Mouse (Mus musculus) liver, embryonic 12.5 days (tissue): ENCODE data around the gene Gas2. TPM values are rescaled to one million over a fixed set of nuclear protein-coding genes. Genes with fewer than 3 reads are reported as not detected.

Experiments used
- ATAC-seq: fragments of 200-750 bp; cut with Nextera tagmentation; 2 replicates; pipeline ENCODE4 v1.8.0; 2017; ENCODE audit warnings: moderate number of reproducible peaks, mild to moderate bottlenecking, moderate library complexity
- H3K27ac ChIP-seq: fragments of 300-500 bp; sonication (generic); 2 replicates; pipeline ENCODE4 v1.5.1; 2016; ENCODE audit warnings: mild to moderate bottlenecking
- H3K27me3 ChIP-seq: fragments of 300-500 bp; sonication (generic); replicated peaks from 2 replicates; pipeline ENCODE4 v1.6.1; 2016; ENCODE audit warnings: mild to moderate bottlenecking, moderate library complexity
- H3K36me3 ChIP-seq: fragments of 300-500 bp; sonication (generic); 2 replicates; pipeline ENCODE4 v1.6.1; 2016; ENCODE audit warnings: mild to moderate bottlenecking, moderate library complexity
- H3K4me1 ChIP-seq: fragments of 300-500 bp; sonication (generic); 2 replicates; pipeline ENCODE4 v1.6.1; 2016
- H3K4me2 ChIP-seq: fragments of 300-500 bp; sonication (generic); 2 replicates; pipeline ENCODE4 v1.6.1; 2016; ENCODE audit warnings: mild to moderate bottlenecking, moderate library complexity
- H3K4me3 ChIP-seq: fragments of 300-500 bp; sonication (generic); 2 replicates; pipeline ENCODE4 v1.5.1; 2016; ENCODE audit warnings: mild to moderate bottlenecking, moderate library complexity
- H3K9ac ChIP-seq: fragments of 300-500 bp; sonication (generic); 2 replicates; pipeline ENCODE4 v1.6.1; 2016; ENCODE audit warnings: mild to moderate bottlenecking, moderate library complexity
- H3K9me3 ChIP-seq: fragments of 300-500 bp; sonication (generic); replicated peaks from 2 replicates; pipeline ENCODE4 v1.6.1; 2016; ENCODE audit warnings: mild to moderate bottlenecking, moderate library complexity
- WGBS: fragments of 180-500 bp; shearing (Covaris S2); methylation state at CpG from one replicate; pipeline ENCODE4 v1.1.7; 2016; ENCODE audit not compliant: insufficient replicate concordance; 5-methylcytosine and 5-hydroxymethylcytosine counted together
- polyA plus RNA-seq: library from polyadenylated mRNA; unstranded; fragments of >200 nt; fragmentation: Nextera tagmentation; extraction: Ambion mirVana; gene quantifications from 2 replicates; pipeline ENCODE4 v1.2.1, GENCODE M21; 2016

Gene Gas2
- polyA plus RNA-seq, 1 experiment from 2014 or later: 7.1 TPM

DNA sequence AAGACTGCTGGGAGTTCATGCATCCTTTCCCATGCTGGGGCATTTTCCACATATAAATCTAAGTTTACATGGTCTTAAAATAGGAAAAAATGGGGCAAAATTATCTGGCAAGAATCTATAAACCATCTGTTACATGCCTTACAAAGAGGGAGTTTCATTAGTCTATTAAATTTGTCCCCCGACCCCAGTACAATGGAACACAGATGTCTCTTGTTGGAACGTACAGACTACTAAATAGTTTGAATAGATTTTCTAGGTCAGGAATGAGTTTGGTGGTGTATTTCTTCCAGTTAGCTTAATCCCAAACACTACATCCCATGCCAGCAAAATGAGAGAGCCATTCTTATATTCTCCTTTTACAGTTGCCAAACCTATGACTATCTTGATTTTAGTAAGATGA, 78.6 kb downstream of the Gas2 start:
- H3K9ac ChIP-seq: no peak overlapping the region
- no peak overlapping the region for H3K27ac ChIP-seq
- H3K9me3 ChIP-seq: no peaks in the 10 kb centered on the region
- H3K4me2 ChIP-seq: no peak overlapping the region
- no peaks in the 10 kb centered on the region for H3K36me3 ChIP-seq
- no peaks in the 10 kb centered on the region for H3K4me1 ChIP-seq
- no peak for ATAC-seq
- 78% methylated on average over 2 of the region's 2 CpGs for WGBS
- no peaks in the 10 kb centered on the region for H3K27me3 ChIP-seq
- H3K4me3 ChIP-seq: no peak overlapping the region

DNA sequence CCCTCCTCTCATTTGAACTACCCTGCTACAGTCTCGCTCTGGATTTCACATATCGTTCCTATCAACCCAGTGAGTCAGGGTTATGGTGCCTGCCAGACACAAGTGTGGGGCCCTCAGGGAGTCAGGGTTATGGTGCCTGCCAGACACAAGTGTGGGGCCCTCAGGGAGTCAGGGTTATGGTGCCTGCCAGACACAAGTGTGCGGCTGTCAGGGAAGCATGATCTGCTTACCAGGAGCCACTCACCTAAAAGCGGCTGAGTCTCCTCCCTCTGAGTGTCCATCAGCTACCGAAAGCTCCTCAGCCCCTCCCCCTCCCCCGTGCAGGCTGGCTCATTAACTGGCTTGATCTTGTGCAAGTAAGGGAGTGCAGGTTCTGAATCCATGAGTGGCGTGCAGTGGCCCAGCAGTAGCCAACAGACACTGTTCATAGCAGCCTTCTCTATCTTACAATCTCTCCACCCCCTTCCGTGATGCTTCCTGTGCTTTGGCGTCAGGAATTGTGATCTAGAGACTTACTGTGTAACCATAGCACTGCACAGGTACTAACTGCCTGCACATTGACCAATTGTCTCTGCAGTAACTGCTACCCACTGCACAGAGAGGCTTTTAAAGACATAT, 93.7 kb downstream of the Gas2 start:
- H3K9me3 ChIP-seq: no peaks in the 10 kb centered on the region
- no peak overlapping the region for H3K27ac ChIP-seq
- WGBS: 48% methylated on average over 9 of the region's 9 CpGs
- no peak overlapping the region for H3K4me2 ChIP-seq
- no peaks in the 10 kb centered on the region for H3K27me3 ChIP-seq
- no peak overlapping the region for H3K9ac ChIP-seq
- peak; percentile 42; the same call in 1 of the 2 replicates for ATAC-seq
- H3K4me1 ChIP-seq: 0 out of 2 replicates have a peak, but pooled peaks cover 2% of the 10 kb centered on the region
- H3K36me3 ChIP-seq: no peaks in the 10 kb centered on the region
- H3K4me3 ChIP-seq: no peak overlapping the region

DNA sequence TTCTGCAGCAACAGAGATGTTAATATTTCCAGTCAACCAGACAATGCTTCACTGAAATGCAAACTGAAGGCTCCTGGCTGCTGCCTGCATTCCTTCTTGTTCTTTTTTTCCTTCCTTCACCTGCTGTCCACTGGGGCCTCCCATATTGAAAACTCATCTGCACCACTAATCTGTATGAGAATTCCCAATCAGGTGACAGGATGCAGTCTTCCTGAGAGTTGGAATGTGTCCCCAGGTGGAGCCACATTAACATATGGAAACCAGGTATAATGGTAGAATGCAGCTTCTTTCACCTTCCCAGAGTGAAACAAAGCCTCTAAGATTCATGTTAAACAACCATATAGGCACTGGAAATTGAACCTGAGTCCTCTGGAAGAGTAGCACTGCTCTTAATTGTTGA, 96.0 kb downstream of the Gas2 start:
- H3K9me3 ChIP-seq: no peaks in the 10 kb centered on the region

GRCm38 (mm10) chr7:51960698-51961374, 99.0 kb downstream of the Gas2 start:
- no peak overlapping the region for H3K9ac ChIP-seq
- no peaks in the 10 kb centered on the region for H3K27me3 ChIP-seq
- H3K4me3 ChIP-seq: no peak overlapping the region
- 56% methylated on average over 6 of the region's 6 CpGs for WGBS
- ATAC-seq: no peak
- H3K4me2 ChIP-seq: no peak overlapping the region
- H3K36me3 ChIP-seq: no peaks in the 10 kb centered on the region
- H3K9me3 ChIP-seq: no peaks in the 10 kb centered on the region
- H3K27ac ChIP-seq: no peak overlapping the region
- no peaks in the 10 kb centered on the region for H3K4me1 ChIP-seq

More for the DNA sequence above, 96.0 kb downstream of the Gas2 start:
- Histone ChIP-seq H3K4me3 (no peak overlapping the region), H3K4me1 (0 out of 2 replicates have a peak, but pooled peaks cover 2% of the 10 kb centered on the region), H3K27me3 (no peaks in the 10 kb centered on the region), H3K27ac (no peak overlapping the region), H3K36me3 (no peaks in the 10 kb centered on the region), H3K4me2 (no peak overlapping the region), H3K9ac (no peak overlapping the region)
- no peak for ATAC-seq

DNA sequence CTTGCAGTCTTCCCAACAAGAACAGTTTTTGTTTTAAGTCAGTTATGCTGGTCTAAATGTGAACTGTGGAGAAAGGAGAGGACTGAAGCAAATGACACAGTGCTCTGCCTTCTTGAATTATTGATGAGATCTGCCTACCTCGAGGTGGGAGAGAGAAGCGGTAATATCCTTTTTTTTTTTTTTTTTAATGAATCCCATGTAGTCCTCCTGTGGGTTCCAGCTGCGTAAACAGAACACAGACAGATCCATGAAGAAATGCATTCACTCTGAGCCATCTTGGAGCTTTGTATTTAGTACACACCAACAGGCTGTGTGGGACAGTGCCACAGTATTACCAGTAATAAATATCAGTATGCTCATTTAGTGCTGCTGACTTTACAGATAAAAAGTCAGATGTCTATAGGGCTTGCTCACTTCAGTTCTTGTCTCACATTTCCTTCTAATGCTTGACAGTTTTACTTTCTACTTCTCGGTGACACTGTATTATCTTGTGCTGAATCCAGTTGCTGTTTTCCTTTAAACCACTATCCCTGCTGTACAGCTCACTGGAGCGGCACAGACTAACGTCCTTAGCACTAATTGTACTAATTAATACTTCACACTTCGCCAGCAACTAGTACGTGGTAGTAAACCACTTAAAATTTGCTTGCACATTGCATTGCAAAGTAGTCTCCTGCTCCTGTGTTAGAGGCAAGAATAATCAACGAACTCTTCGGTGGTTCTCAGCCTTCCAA, 100.6 kb downstream of the Gas2 start:
- H3K9ac ChIP-seq: no peak overlapping the region
- no peak overlapping the region for H3K4me3 ChIP-seq
- no peak overlapping the region for H3K27ac ChIP-seq
- H3K4me2 ChIP-seq: no peak overlapping the region
- H3K36me3 ChIP-seq: no peaks in the 10 kb centered on the region
- H3K27me3 ChIP-seq: no peaks in the 10 kb centered on the region
- no peaks in the 10 kb centered on the region for H3K4me1 ChIP-seq
- 72% methylated on average over 10 of the region's 10 CpGs for WGBS
- H3K9me3 ChIP-seq: no peaks in the 10 kb centered on the region
- ATAC-seq: no peak

GRCm38 (mm10) chr7:51964681-51965080, 102.9 kb downstream of the Gas2 start:
- H3K27ac ChIP-seq: no peak overlapping the region
- H3K9ac ChIP-seq: no peak overlapping the region
- no peaks in the 10 kb centered on the region for H3K36me3 ChIP-seq
- no peaks in the 10 kb centered on the region for H3K9me3 ChIP-seq
- no peak overlapping the region for H3K4me2 ChIP-seq
- H3K4me1 ChIP-seq: no peaks in the 10 kb centered on the region
- WGBS: 74% methylated on average over 7 of the region's 7 CpGs
- no peak overlapping the region for H3K4me3 ChIP-seq
- no peak for ATAC-seq
- H3K27me3 ChIP-seq: no peaks in the 10 kb centered on the region

- H3K4me3 ChIP-seq: no peak overlapping the region
- ATAC-seq: no peak
- no peak overlapping the region for H3K4me2 ChIP-seq
Measured at GRCm38 (mm10) chr7:51967581-51967980, 105.8 kb downstream of the Gas2 start.

GRCm38 (mm10) chr7:51969379-51969778, 107.6 kb downstream of the Gas2 start:
- no peaks in the 10 kb centered on the region for H3K9me3 ChIP-seq
- no peak for ATAC-seq
- H3K4me1 ChIP-seq: no peaks in the 10 kb centered on the region

More at GRCm38 (mm10) chr7:51967581-51967980, 105.8 kb downstream of the Gas2 start:
- Histone ChIP-seq H3K4me1 (no peaks in the 10 kb centered on the region), H3K9ac (no peak overlapping the region), H3K36me3 (no peaks in the 10 kb centered on the region), H3K9me3 (no peaks in the 10 kb centered on the region), H3K27ac (no peak overlapping the region), H3K27me3 (no peaks in the 10 kb centered on the region)
- WGBS: 70% methylated on average over 4 of the region's 4 CpGs

DNA sequence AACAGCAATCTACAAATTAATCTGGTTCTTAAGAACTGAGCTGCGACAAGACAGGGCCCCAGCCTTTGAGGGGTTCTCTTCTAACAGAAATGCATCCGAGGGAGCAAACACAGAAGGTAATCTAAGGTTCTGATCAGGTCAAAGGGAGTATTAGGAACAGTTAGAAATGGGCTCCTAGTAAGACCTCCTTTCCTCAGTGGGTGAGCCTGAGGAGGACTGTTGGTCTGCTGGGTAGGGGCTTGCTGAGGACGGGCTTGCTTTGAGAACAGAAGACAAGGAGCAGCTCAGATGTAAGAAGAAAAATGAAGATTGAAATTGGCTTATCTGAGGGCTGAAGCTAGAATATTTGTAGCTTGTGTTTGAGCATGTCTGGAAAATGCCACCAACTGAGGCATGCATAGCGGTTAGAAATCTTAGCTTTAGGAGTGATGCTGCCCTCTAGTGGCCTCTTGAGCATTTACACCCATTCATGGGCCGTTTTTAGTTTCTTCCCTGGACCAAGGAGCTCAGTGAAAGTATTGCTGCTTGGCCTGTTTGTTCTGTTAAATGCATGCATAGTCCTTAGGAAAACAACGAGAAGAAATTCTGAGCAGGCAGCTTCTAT, 110.5 kb downstream of the Gas2 start:
- no peak for ATAC-seq
- Histone ChIP-seq H3K36me3 (no peaks in the 10 kb centered on the region), H3K4me2 (no peak overlapping the region), H3K9ac (no peak overlapping the region), H3K27ac (no peak overlapping the region), H3K4me1 (peaks cover 8% of the 10 kb centered on the region), H3K4me3 (no peak overlapping the region), H3K27me3 (no peaks in the 10 kb centered on the region), H3K9me3 (no peaks in the 10 kb centered on the region)
- WGBS: 26% methylated on average over 6 of the region's 6 CpGs

More at GRCm38 (mm10) chr7:51969379-51969778, 107.6 kb downstream of the Gas2 start:
- H3K4me3 ChIP-seq: no peak overlapping the region
- no peak overlapping the region for H3K4me2 ChIP-seq
- no peaks in the 10 kb centered on the region for H3K36me3 ChIP-seq
- H3K27ac ChIP-seq: no peak overlapping the region
- no peaks in the 10 kb centered on the region for H3K27me3 ChIP-seq
- H3K9ac ChIP-seq: no peak overlapping the region

GRCm38 (mm10) chr7:51973091-51973490, 111.3 kb downstream of the Gas2 start:
- WGBS: 57% methylated on average over 5 of the region's 5 CpGs
- Histone ChIP-seq H3K36me3 (no peaks in the 10 kb centered on the region), H3K9ac (no peak overlapping the region), H3K4me3 (no peak overlapping the region), H3K27me3 (no peaks in the 10 kb centered on the region), H3K9me3 (no peaks in the 10 kb centered on the region), H3K4me1 (peaks cover 8% of the 10 kb centered on the region), H3K4me2 (no peak overlapping the region), H3K27ac (no peak overlapping the region)
- no peak for ATAC-seq

- 74% methylated on average over 2 of the region's 2 CpGs for WGBS
- H3K4me2 ChIP-seq: no peak overlapping the region
- no peak for ATAC-seq
Measured at GRCm38 (mm10) chr7:51973526-51973925, 111.7 kb downstream of the Gas2 start.

DNA sequence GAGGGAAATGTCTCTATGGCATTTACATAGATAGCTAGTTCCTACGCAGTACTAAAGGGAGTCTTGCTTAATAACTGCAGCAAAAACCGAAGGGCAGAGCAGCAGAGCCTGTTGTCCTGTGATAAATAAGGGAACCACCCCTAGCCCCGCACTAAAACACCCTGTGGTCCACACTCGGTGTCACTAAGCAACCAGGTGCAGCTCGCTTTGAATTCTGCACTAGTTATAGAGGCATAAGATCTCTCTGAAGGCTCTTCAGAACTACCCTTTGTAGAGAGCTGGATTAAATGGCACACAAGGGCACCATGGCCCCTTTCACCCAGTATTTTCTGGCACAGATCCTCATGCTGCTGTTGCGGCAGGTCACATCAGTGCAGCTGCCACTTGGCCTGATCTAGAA, 113.4 kb downstream of the Gas2 start:
- no peaks in the 10 kb centered on the region for H3K36me3 ChIP-seq
- H3K9ac ChIP-seq: no peak overlapping the region
- WGBS: 44% methylated on average over 6 of the region's 6 CpGs
- H3K9me3 ChIP-seq: no peaks in the 10 kb centered on the region
- H3K4me3 ChIP-seq: no peak overlapping the region
- no peak overlapping the region for H3K4me2 ChIP-seq
- H3K4me1 ChIP-seq: peaks cover 8% of the 10 kb centered on the region
- H3K27ac ChIP-seq: no peak overlapping the region
- ATAC-seq: peak; percentile 78
- no peaks in the 10 kb centered on the region for H3K27me3 ChIP-seq

More at GRCm38 (mm10) chr7:51973526-51973925, 111.7 kb downstream of the Gas2 start:
- Histone ChIP-seq H3K36me3 (no peaks in the 10 kb centered on the region), H3K27ac (no peak overlapping the region), H3K27me3 (no peaks in the 10 kb centered on the region), H3K9me3 (no peaks in the 10 kb centered on the region), H3K4me3 (no peak overlapping the region), H3K9ac (no peak overlapping the region), H3K4me1 (peaks cover 8% of the 10 kb centered on the region)
